26 mouse cellular contexts compared by ENCODE assay signal in genomic region chr12:117527889-117528288, GRCm38 (mm10). TPM values are rescaled to one million over a fixed set of nuclear protein-coding genes. Genes with fewer than 3 reads are reported as not detected.
DNase-seq lines count a peak whose midpoint lies in the region; ATAC-seq lines count a peak whose summit lies in the region.
"Had no signal": no experiment of that assay in that cellular context is flagged by ENCODE, and none has a peak within 500 bp of the region (broad histone marks: within the 10 kb centered on the region; RNA-seq: fewer than 3 reads in every experiment).

No protein-coding gene starts in this region.

- no peak overlapping the region for H3K27ac ChIP-seq in neural tube, embryonic 14.5 days (ENCODE audit: low read depth, low read length)
- H3K27ac ChIP-seq in neural tube, embryonic 15.5 days (replicated peaks): no peak overlapping the region
- H3K27ac ChIP-seq: embryonic facial prominence, embryonic 10.5 days; forebrain, embryonic 10.5 days; hindbrain, postnatal 0 days; limb, embryonic 13.5 days; liver, embryonic 12.5 days; midbrain, embryonic 10.5 days; stomach, postnatal 0 days had no signal

- H3K4me3 ChIP-seq in neural tube, embryonic 14.5 days (ENCODE audit: low read depth, low read length): no peak overlapping the region
- H3K4me3 ChIP-seq in neural tube, embryonic 15.5 days (replicated peaks): no peak overlapping the region
- H3K4me3 ChIP-seq: embryonic facial prominence, embryonic 10.5 days; forebrain, embryonic 10.5 days; limb, embryonic 13.5 days; liver, embryonic 12.5 days; midbrain, embryonic 10.5 days had no signal

- H3K36me3 ChIP-seq in neural tube, embryonic 14.5 days (ENCODE audit: control insufficient read depth, insufficient read depth, low read length): no peaks in the 10 kb centered on the region
- no peaks in the 10 kb centered on the region for H3K36me3 ChIP-seq in neural tube, embryonic 15.5 days
- H3K36me3 ChIP-seq: embryonic facial prominence, embryonic 10.5 days; forebrain, embryonic 10.5 days; G1E; limb, embryonic 13.5 days; liver, embryonic 12.5 days; midbrain, embryonic 10.5 days had no signal

- H3K9me3 ChIP-seq in neural tube, embryonic 14.5 days (ENCODE audit: control insufficient read depth, low read length): no peaks in the 10 kb centered on the region
- no peaks in the 10 kb centered on the region for H3K9me3 ChIP-seq in neural tube, embryonic 15.5 days (replicated peaks)
- H3K9me3 ChIP-seq: embryonic facial prominence, embryonic 10.5 days; forebrain, embryonic 10.5 days; limb, embryonic 13.5 days; liver, embryonic 12.5 days; midbrain, embryonic 10.5 days had no signal

- ATAC-seq in neural tube, embryonic 14.5 days (ENCODE audit: low read depth): peak; percentile 49; the same call in 1 of the 2 replicates
- no peak for ATAC-seq in neural tube, embryonic 15.5 days (ENCODE audit: low FRiP score)
- ATAC-seq: hindbrain, postnatal 0 days; intestine, embryonic 16.5 days; liver, embryonic 12.5 days; midbrain, embryonic 16.5 days; Patski had no signal

- intact Hi-C loops in left cerebral cortex, postnatal 25 days (cut with DNase I): loop anchor here (1.0 kb wide), 1 partner anchor 27 kb away; no protein-coding TSS in a partner anchor

- peaks cover under 1% of the 10 kb centered on the region; the same call in 1 of the 2 replicates for H3K27me3 ChIP-seq in neural tube, embryonic 14.5 days (ENCODE audit: control insufficient read depth, insufficient read depth, low read length)
- peaks cover 4% of the 10 kb centered on the region for H3K27me3 ChIP-seq in neural tube, embryonic 15.5 days (replicated peaks)

- H3K4me2 ChIP-seq in neural tube, embryonic 14.5 days (ENCODE audit: low read depth, low read length): no peak overlapping the region
- no peak overlapping the region for H3K4me2 ChIP-seq in neural tube, embryonic 15.5 days
- H3K4me2 ChIP-seq: heart, embryonic 11.5 days; limb, embryonic 13.5 days; liver, embryonic 12.5 days had no signal

- WGBS in neural tube, embryonic 14.5 days: 38% methylated on average over 3 of the region's 3 CpGs
- whole genome bisulfite sequencing in neural tube, embryonic 15.5 days: 31% methylated on average over 3 of the region's 3 CpGs

- H3K9ac ChIP-seq in neural tube, embryonic 14.5 days (replicated peaks; ENCODE audit: low read depth, low read length): no peak overlapping the region
- H3K9ac ChIP-seq in neural tube, embryonic 15.5 days (replicated peaks): no peak overlapping the region
- H3K9ac ChIP-seq: limb, embryonic 13.5 days; liver, embryonic 12.5 days had no signal

- H3K4me1 ChIP-seq in neural tube, embryonic 14.5 days (ENCODE audit: control insufficient read depth, insufficient read depth, low read length): no peaks in the 10 kb centered on the region
- peaks cover 7% of the 10 kb centered on the region for H3K4me1 ChIP-seq in neural tube, embryonic 15.5 days
- H3K4me1 ChIP-seq: forebrain, embryonic 10.5 days; liver, embryonic 12.5 days; midbrain, embryonic 10.5 days had no signal

- peak; percentile 52 to 57 for DNase-seq in frontal cortex, adult 2 months (ENCODE audit: extremely low spot score in 1 of 2, low spot score in 1 of 2)
- DNase-seq in frontal cortex, postnatal 25 days (ENCODE audit: low spot score in 2 of 2): no peak
- peak; percentile 45 to 83 for DNase-seq in left cerebral cortex, postnatal 25 days (ENCODE audit: low spot score in 2 of 2)
- DNase-seq in adrenal gland, adult 8-10 months: no peak
- no peak for DNase-seq in T-cell, adult 2 months (ENCODE audit: low spot score)
- DNase-seq: adrenal gland, adult 2 months; B cell, adult 2 months; gastrocnemius, postnatal 10 days; kidney, adult 9 months; kidney, postnatal 14 days; lung, adult 18-20 months; lung, postnatal 10 days had no signal

RNA-seq across cellular contexts. Expression of gene Rapgef5, which starts 11.6 kb away (rescaled TPM):
- 44.0 and 56.6 TPM in 2 replicates for polyA plus RNA-seq in frontal cortex, adult 2 months (2012; rRNA removed)
- polyA plus RNA-seq in neural tube, embryonic 14.5 days (2014; fragmentation: Nextera tagmentation; extraction: Ambion mirVana): 37.4 and 39.4 TPM in 2 replicates
- polyA plus RNA-seq in neural tube, embryonic 15.5 days (2015; fragmentation: Nextera tagmentation; extraction: Ambion mirVana): 26.5 and 31.7 TPM in 2 replicates
- total RNA-seq in left cerebral cortex, postnatal 25 days (2021): 100 to 1,000 TPM; 149 to 155 TPM
- total RNA-seq in adrenal gland, adult 8-10 months (2022): 10 to 100 TPM; 34.3 to 45.7 (median 42.5) TPM
- polyA plus RNA-seq: G1E had no signal

Comparison
In these comparisons a context has a peak if more than half of its experiments do, and no peak if none do; other contexts are left out.
1. DNase-seq: peak in frontal cortex, adult 2 months (2 of 2) and left cerebral cortex, postnatal 25 days (2 of 2); none in frontal cortex, postnatal 25 days (0 of 2), adrenal gland, adult 8-10 months (single experiment) and T-cell, adult 2 months (single experiment).